Comparison of ENCODE assay signal across 8 mouse cellular contexts in the genomic region with DNA sequence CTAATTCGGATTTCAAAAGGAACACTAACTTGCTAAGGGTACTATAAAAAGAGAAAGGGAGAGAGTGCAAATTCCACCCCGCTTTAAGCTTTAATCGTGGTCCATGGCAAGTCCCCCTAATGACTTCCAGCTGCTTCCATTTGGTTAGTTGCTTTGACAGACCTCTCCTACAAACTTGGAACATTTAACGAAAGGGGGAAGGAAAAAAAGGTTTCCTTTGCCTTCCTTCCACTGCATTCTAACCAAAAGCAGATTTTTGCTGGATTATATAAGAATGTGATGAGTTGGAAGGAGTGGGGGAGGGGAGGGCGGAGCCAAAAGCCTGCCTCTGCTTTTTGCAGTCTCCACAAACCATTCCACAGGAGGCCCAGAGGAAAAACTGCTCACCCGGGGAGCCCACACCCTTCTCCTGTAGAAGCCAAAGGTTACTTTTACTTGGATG. TPM values are rescaled to one million over a fixed set of nuclear protein-coding genes. Genes with fewer than 3 reads are reported as not detected.
A peak's percentile ranks its signal among the peaks of the same experiment; 100 is the strongest.
DNase-seq lines count a peak whose midpoint lies in the region; ATAC-seq lines count a peak whose summit lies in the region.

No protein-coding gene starts in this region.

- H3K4me3 ChIP-seq in embryonic facial prominence, embryonic 14.5 days (ENCODE audit: low read depth, low read length), result no peak overlapping the region
- H3K4me3 ChIP-seq in liver, embryonic 12.5 days, result no peak overlapping the region
- H3K4me3 ChIP-seq in stomach, embryonic 16.5 days (replicated peaks; ENCODE audit: low read length), result no peak overlapping the region

- peak overlapping the region; percentile 91 for H3K27ac ChIP-seq in embryonic facial prominence, embryonic 14.5 days (replicated peaks; ENCODE audit: low read depth, low read length)
- H3K27ac ChIP-seq in liver, embryonic 12.5 days, result 0 out of 2 replicates have a peak overlapping the region, but pooled peaks have one; percentile 7
- peak overlapping the region; percentile 87 for H3K27ac ChIP-seq in stomach, embryonic 16.5 days (ENCODE audit: low read length)

- no peak overlapping the region for H3K9ac ChIP-seq in embryonic facial prominence, embryonic 14.5 days (ENCODE audit: low read depth, low read length)
- H3K9ac ChIP-seq in liver, embryonic 12.5 days, result no peak overlapping the region
- no peak overlapping the region for H3K9ac ChIP-seq in stomach, embryonic 16.5 days (ENCODE audit: low read length)

- no peaks in the 10 kb centered on the region for H3K36me3 ChIP-seq in embryonic facial prominence, embryonic 14.5 days (ENCODE audit: control insufficient read depth, insufficient read depth, low read length)
- H3K36me3 ChIP-seq in liver, embryonic 12.5 days, result no peaks in the 10 kb centered on the region
- no peaks in the 10 kb centered on the region for H3K36me3 ChIP-seq in stomach, embryonic 16.5 days (ENCODE audit: control insufficient read depth, insufficient read depth, low read length)

- DNase-seq in retina, embryonic 14.5 days (ENCODE audit: low spot score), result peak; percentile 32
- DNase-seq in retina, postnatal 1 day, result no peak
- peak; percentile 97 for DNase-seq in embryonic facial prominence, embryonic 14.5 days (ENCODE audit: low spot score)
- peak; percentile 65 to 73 for DNase-seq in heart, postnatal 14 days
- no peak for DNase-seq in cerebellum, postnatal 36 days

- intact Hi-C loops in heart, postnatal 14 days (cut with DNase I), result loop anchor here (5.0 kb wide), 2 partner anchors 35 to 50 kb away; no protein-coding TSS in a partner anchor

- peak; percentile 86 for ATAC-seq in embryonic facial prominence, embryonic 14.5 days (ENCODE audit: low read depth)
- ATAC-seq in liver, embryonic 12.5 days, result no peak
- ATAC-seq in stomach, embryonic 16.5 days (ENCODE audit: insufficient read depth, low FRiP score), result peak; percentile 77; the same call in 1 of the 2 replicates
- no peak for ATAC-seq in cerebellum, adult (ENCODE audit: insufficient number of reproducible peaks, low FRiP score, low TSS enrichment)

- peaks cover 25% of the 10 kb centered on the region for H3K4me1 ChIP-seq in embryonic facial prominence, embryonic 14.5 days (ENCODE audit: control insufficient read depth, insufficient read depth, low read length)
- peaks cover 17% of the 10 kb centered on the region for H3K4me1 ChIP-seq in liver, embryonic 12.5 days
- peaks cover 13% of the 10 kb centered on the region for H3K4me1 ChIP-seq in stomach, embryonic 16.5 days (ENCODE audit: control insufficient read depth, insufficient read depth, low read length)

- H3K27me3 ChIP-seq in embryonic facial prominence, embryonic 14.5 days (replicated peaks; ENCODE audit: control insufficient read depth, insufficient read depth, low read length), result no peaks in the 10 kb centered on the region
- no peaks in the 10 kb centered on the region for H3K27me3 ChIP-seq in liver, embryonic 12.5 days (replicated peaks)
- H3K27me3 ChIP-seq in stomach, embryonic 16.5 days (ENCODE audit: control insufficient read depth, insufficient read depth, low read length), result no peaks in the 10 kb centered on the region

- 12% methylated on average over 6 of the region's 6 CpGs for WGBS in embryonic facial prominence, embryonic 14.5 days
- 21% methylated on average over 6 of the region's 6 CpGs for WGBS in liver, embryonic 12.5 days (ENCODE audit: insufficient replicate concordance)
- WGBS in stomach, embryonic 16.5 days, result 23% methylated on average over 6 of the region's 6 CpGs

- H3K4me2 ChIP-seq in embryonic facial prominence, embryonic 14.5 days (ENCODE audit: low read depth, low read length), result peak overlapping the region; percentile 32
- peak overlapping the region; percentile 32 for H3K4me2 ChIP-seq in liver, embryonic 12.5 days
- H3K4me2 ChIP-seq in stomach, embryonic 16.5 days (ENCODE audit: low read depth, low read length), result no peak overlapping the region

- H3K9me3 ChIP-seq in embryonic facial prominence, embryonic 14.5 days (ENCODE audit: control insufficient read depth, low read length), result no peaks in the 10 kb centered on the region
- no peaks in the 10 kb centered on the region for H3K9me3 ChIP-seq in liver, embryonic 12.5 days (replicated peaks)
- no peaks in the 10 kb centered on the region for H3K9me3 ChIP-seq in stomach, embryonic 16.5 days (replicated peaks; ENCODE audit: control insufficient read depth, low read length)

RNA-seq across cellular contexts. Expression of gene Col1a2, which starts 47.0 kb away (rescaled TPM):
- 2,526 and 3,098 TPM in 2 replicates for polyA plus RNA-seq in embryonic facial prominence, embryonic 14.5 days (2014; fragmentation: Nextera tagmentation; extraction: Ambion mirVana)
- total RNA-seq in heart, postnatal 14 days (2021), result 100 to 1,000 TPM; 351 to 400 TPM
- polyA plus RNA-seq in liver, embryonic 12.5 days (2016; fragmentation: Nextera tagmentation; extraction: Ambion mirVana), result 85.5 and 94.7 TPM in 2 replicates
- 1,169 and 1,212 TPM in 2 replicates for polyA plus RNA-seq in stomach, embryonic 16.5 days (2015; fragmentation: Nextera tagmentation; extraction: Ambion mirVana)

Comparison
In these comparisons a context has a peak if more than half of its experiments do, and no peak if none do; other contexts are left out.
1. DNase-seq: peak in retina, embryonic 14.5 days (single experiment), embryonic facial prominence, embryonic 14.5 days (single experiment) and heart, postnatal 14 days (2 of 2); none in retina, postnatal 1 day (single experiment) and cerebellum, postnatal 36 days (0 of 2).
2. ATAC-seq: peak in embryonic facial prominence, embryonic 14.5 days (single experiment) and stomach, embryonic 16.5 days (single experiment); none in liver, embryonic 12.5 days (single experiment) and cerebellum, adult (single experiment).
3. H3K27ac ChIP-seq: peak in every context shown above with its lines; median percentile 91 in embryonic facial prominence, embryonic 14.5 days; 87 in stomach, embryonic 16.5 days; 7 in liver, embryonic 12.5 days.
4. RNA of gene Col1a2, which starts 47.0 kb away (polyA plus RNA-seq): 2,526 to 3,098 TPM in embryonic facial prominence, embryonic 14.5 days and 1,169 to 1,212 TPM in stomach, embryonic 16.5 days; 85.5 to 94.7 TPM in liver, embryonic 12.5 days; every median in the first group is over 10 times any median in the second.